Mouse (Mus musculus) C2C12 (cell line): ENCODE measurements around the gene Ddx41.

Experiments used
- CEBPB ChIP-seq: IDR thresholded peaks from one replicate; pipeline ENCODE4 v1.6.1; 2011; ENCODE audit warnings: low read depth, mild to moderate bottlenecking, control low read depth, moderate library complexity
- CTCF ChIP-seq: IDR thresholded peaks from one replicate; pipeline ENCODE4 v1.5.1; 2011; ENCODE audit not compliant: control insufficient read depth, insufficient read depth, insufficient read length
- MAX ChIP-seq: IDR thresholded peaks from one replicate; pipeline ENCODE4 v1.6.1; 2011; ENCODE audit warnings: mild to moderate bottlenecking, control low read depth
- MYOD1 ChIP-seq: IDR thresholded peaks from one replicate; pipeline ENCODE4 v1.6.1; 2011; ENCODE audit warnings: low read depth; ENCODE audit not compliant: control insufficient read depth, insufficient read length
- MYOG ChIP-seq: IDR thresholded peaks from one replicate; pipeline ENCODE4 v1.6.1; 2011; ENCODE audit not compliant: control insufficient read depth, insufficient read length; ENCODE audit errors: extremely low read depth
- USF1 ChIP-seq: IDR thresholded peaks from one replicate; pipeline ENCODE4 v1.6.1; 2011; ENCODE audit warnings: low read depth, mild to moderate bottlenecking, control low read depth, moderate library complexity

DNA sequence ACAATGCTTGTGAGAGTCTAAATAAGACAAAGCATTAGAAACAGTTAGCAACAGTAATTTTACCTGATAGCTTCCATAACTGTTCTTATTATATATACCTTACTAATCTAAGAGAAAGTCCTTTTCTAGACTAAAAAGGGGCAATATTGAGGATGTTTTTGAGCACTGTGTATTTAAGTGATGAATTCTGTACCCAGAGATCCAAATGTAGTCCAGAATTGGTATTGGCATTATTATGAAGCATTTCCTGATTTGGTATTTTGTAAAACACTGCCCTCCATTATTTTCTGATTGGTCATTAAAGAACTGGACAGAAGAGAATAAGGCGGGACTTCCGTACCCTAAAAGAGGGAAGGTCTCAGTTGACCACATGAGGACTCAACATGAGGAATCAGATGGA lies 37.0 kb upstream of the Ddx41 start, which contains the start of gene Tmed9:
- TF ChIP-seq CTCF (no peak), CEBPB (no peak), USF1 (no peak), MAX (no peak), MYOD1 (no peak), MYOG (no peak)
